Mouse (Mus musculus) brain, embryonic 14.5 days (tissue): ENCODE measurements around the gene Tpp1.

Source experiments
- CTCF ChIP-seq: fragments of 200-500 bp; IDR thresholded peaks from 2 replicates; pipeline ENCODE4 v1.5.1; 2012; ENCODE audit warnings: inconsistent platforms, mild to moderate bottlenecking, moderate library complexity, borderline replicate concordance; ENCODE audit not compliant: insufficient read depth, insufficient read length; ENCODE audit errors: extremely low read depth
- POLR2A ChIP-seq: fragments of 200-500 bp; IDR thresholded peaks from 2 replicates; pipeline ENCODE4 v1.6.1; 2012; ENCODE audit warnings: mild to moderate bottlenecking, inconsistent platforms, borderline replicate concordance; ENCODE audit not compliant: poor library complexity, insufficient read depth, insufficient read length, severe bottlenecking; ENCODE audit errors: extremely low read depth

DNA sequence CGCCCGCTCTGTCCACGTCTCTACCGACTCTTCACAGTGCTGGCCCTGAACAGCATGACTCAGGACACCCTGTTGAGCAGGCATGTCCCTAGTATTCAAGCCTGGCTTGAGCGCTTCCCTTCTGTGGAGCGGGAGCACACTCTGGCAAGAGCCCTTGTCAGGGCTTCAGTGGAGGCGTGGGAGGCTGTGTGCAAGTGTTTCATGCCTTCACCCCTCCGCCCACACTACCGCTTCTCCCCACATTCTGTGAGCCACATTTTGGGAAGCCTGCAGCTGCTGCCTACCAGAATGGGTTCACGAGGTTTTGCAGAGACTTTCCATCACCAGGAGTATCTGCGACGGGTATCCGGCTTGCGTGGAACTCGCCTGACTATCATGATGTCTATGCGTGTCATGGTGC, 48.9 kb downstream of the Tpp1 start:
- TF ChIP-seq POLR2A (no peak), CTCF (no peak)
